Mouse (Mus musculus) activated CD4-positive, CD25-positive, alpha-beta regulatory T cell, adult 4 months (primary cell): Measurements from ENCODE around the gene Mccc1. TPM values are rescaled to one million over a fixed set of nuclear protein-coding genes. Genes with fewer than 3 reads are reported as not detected.

Source experiments
- polyA plus RNA-seq, 2 experiments: library from polyadenylated mRNA; unstranded; fragments of 100-300 nt; shearing (Covaris generic); gene quantifications; one replicate each; pipeline ENCODE4 v1.2.1; 2017

Gene Mccc1
- polyA plus RNA-seq, 2 experiments from 2014 or later = 12.8 to 20.5 TPM

Other genes starting within 250 kb of the Mccc1 start
- 10 to 100 TPM; 49.9 to 69.1 TPM for gene Atp11b, start 246.6 kb downstream of the Mccc1 start, polyA plus RNA-seq
- 100 to 1,000 TPM; 110 to 118 TPM for gene Dcun1d1, start 63.2 kb downstream of the Mccc1 start, polyA plus RNA-seq
- gene Ccdc144b, start 52.9 kb upstream of the Mccc1 start, polyA plus RNA-seq = not detected
- 10 to 100 TPM; 39.5 to 41.5 TPM for gene Acad9, start 65.3 kb upstream of the Mccc1 start, polyA plus RNA-seq
- gene D3Ertd254e, start 150.3 kb upstream of the Mccc1 start, polyA plus RNA-seq = 1 to 10 TPM; 4.6 to 7.3 TPM
- not detected for gene Qrfpr, start 221.6 kb upstream of the Mccc1 start, polyA plus RNA-seq